Mouse (Mus musculus) ES-E14 (cell line): ENCODE results near the gene Wdr83. TPM values are rescaled to one million over a fixed set of nuclear protein-coding genes. Genes with fewer than 3 reads are reported as not detected.

ENCODE experiments used
- DNase-seq: peaks from one replicate; pipeline ENCODE4 v3.0.0-alpha.2; 2013; ENCODE audit warnings: low read depth, low spot score
- H3K27ac ChIP-seq: 2 replicates; pipeline ENCODE4 v1.5.1; 2012; ENCODE audit warnings: low read depth, mild to moderate bottlenecking, low read length, moderate library complexity, mixed read lengths; ENCODE audit not compliant: poor library complexity, insufficient read depth, severe bottlenecking
- H3K36me3 ChIP-seq: 2 replicates; pipeline ENCODE4 v1.6.1; 2012; ENCODE audit warnings: mild to moderate bottlenecking, low read length, moderate library complexity, mixed read lengths; ENCODE audit not compliant: control insufficient read depth, poor library complexity, insufficient read depth, severe bottlenecking
- H3K4me1 ChIP-seq, 2 experiments: fragments of 150-350 bp in 1 of 2; sonication (generic) in 1 of 2; 2 replicates each; pipeline ENCODE4 v1.6.1; 2012; ENCODE audit warnings: low read length in 2 of 2, mild to moderate bottlenecking in 1 of 2, mixed read lengths in 1 of 2; ENCODE audit not compliant: control insufficient read depth in 2 of 2, insufficient read depth in 2 of 2, poor library complexity in 1 of 2
- H3K4me3 ChIP-seq, 2 experiments: fragments of 150-350 bp in 1 of 2; sonication (generic) in 1 of 2; 2 replicates each; pipeline ENCODE4 v1.5.1; 2012; ENCODE audit warnings: low read length in 2 of 2, low read depth in 1 of 2, mild to moderate bottlenecking in 1 of 2, mixed read lengths in 1 of 2; ENCODE audit not compliant: insufficient read depth in 1 of 2, poor library complexity in 1 of 2, severe bottlenecking in 1 of 2
- H3K9ac ChIP-seq: 2 replicates; pipeline ENCODE4 v1.6.1; 2012; ENCODE audit warnings: low read depth, mild to moderate bottlenecking, low read length, mixed read lengths; ENCODE audit not compliant: poor library complexity, insufficient read depth, severe bottlenecking
- H3K9me3 ChIP-seq: fragments of 150-350 bp; sonication (generic); 2 replicates; pipeline ENCODE4 v1.6.1; 2012; ENCODE audit warnings: low read depth, mild to moderate bottlenecking, low read length; ENCODE audit not compliant: control insufficient read depth, insufficient read depth
- CHD2 ChIP-seq: IDR thresholded peaks from 2 replicates; pipeline ENCODE4 v1.6.1; 2014; ENCODE audit warnings: mild to moderate bottlenecking, low read depth, low read length, inconsistent platforms
- HCFC1 ChIP-seq: IDR thresholded peaks from 2 replicates; pipeline ENCODE4 v1.6.1; 2012; ENCODE audit warnings: low read length, inconsistent platforms, borderline replicate concordance; ENCODE audit not compliant: insufficient read depth
- MAFK ChIP-seq: IDR thresholded peaks from 2 replicates; pipeline ENCODE4 v1.6.1; 2014; ENCODE audit warnings: mild to moderate bottlenecking, low read depth, low read length, inconsistent platforms; ENCODE audit not compliant: insufficient read depth
- ZC3H11A ChIP-seq: IDR thresholded peaks from 2 replicates; pipeline ENCODE4 v1.6.1; 2012; ENCODE audit warnings: low read depth, mild to moderate bottlenecking, inconsistent platforms, low read length, borderline replicate concordance
- ZNF384 ChIP-seq: IDR thresholded peaks from 2 replicates; pipeline ENCODE4 v1.6.1; 2012; ENCODE audit warnings: low read depth, low read length, inconsistent platforms
- in situ Hi-C, 2 experiments: fragments of 600-800 bp; cut with MboI; formaldehyde crosslinking; loops; one replicate each; pipeline ENCODE4 v1.15.1; 2025; ENCODE audit warnings: low sequenced_read_pairs in 2 of 2, inconsistent platforms in 1 of 2; ENCODE audit not compliant: unreplicated experiment in 2 of 2
- total RNA-seq: library from RNA; depleted of rRNA; stranded (reverse); fragments of 300-350 nt; gene quantifications from 2 replicates; pipeline ENCODE4 v1.2.3, GENCODE M21; 2012

Gene Wdr83
- total RNA-seq, 1 experiment, result 26.4 TPM

DNA sequence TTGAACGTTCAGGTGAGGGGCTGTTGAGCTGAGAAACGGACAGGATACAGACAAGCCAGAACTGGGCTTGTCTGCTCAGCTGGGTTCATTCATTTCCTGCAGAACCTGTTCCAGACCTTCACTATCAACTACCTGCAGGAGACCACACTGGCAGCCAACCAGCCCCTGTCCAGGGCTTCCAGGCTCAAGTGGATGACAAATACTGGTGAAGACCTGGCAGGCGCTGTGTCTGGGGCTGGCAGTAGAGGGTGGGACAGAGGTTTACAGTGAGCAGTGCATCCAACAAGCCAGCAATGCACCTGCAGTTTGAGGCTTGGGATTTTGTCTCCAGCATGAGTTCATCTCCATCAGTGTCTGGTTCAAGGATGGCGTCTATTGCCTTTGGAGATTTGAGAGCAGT is 15.7 kb upstream of the Wdr83 start:
- Histone ChIP-seq H3K9ac (no peak overlapping the region), H3K9me3 (no peaks in the 10 kb centered on the region), H3K36me3 (peaks cover 15% of the 10 kb centered on the region; the same call in 1 of the 2 replicates), H3K27ac (no peak overlapping the region), H3K4me3 (no peak overlapping the region), H3K4me1 (peaks cover 0 to 4% of the 10 kb centered on the region in 2 experiments; a peak in 1 of 4 replicates)
- in situ Hi-C loops, result no loop called here
- DNase-seq, result no peak
- no peak for TF ChIP-seq ZNF384
- no peak for TF ChIP-seq MAFK
- no peak for TF ChIP-seq HCFC1
- no peak for TF ChIP-seq ZC3H11A
- TF ChIP-seq CHD2, result no peak

- H3K4me3 ChIP-seq, result 0 out of 4 replicates have a peak overlapping the region, but pooled peaks of 1 of the 2 experiments have one; percentile 5
Measured at GRCm38 (mm10) chr8:85096196-85096595, 15.1 kb upstream of the Wdr83 start.

GRCm38 (mm10) chr8:85095566-85095965 is 14.5 kb upstream of the Wdr83 start:
- Histone ChIP-seq H3K4me1 (peaks cover 0 to 12% of the 10 kb centered on the region in 2 experiments; a peak in 1 of 4 replicates), H3K9me3 (no peaks in the 10 kb centered on the region), H3K9ac (no peak overlapping the region), H3K4me3 (no peak overlapping the region), H3K27ac (no peak overlapping the region; the same call in 1 of the 2 replicates), H3K36me3 (peaks cover 15% of the 10 kb centered on the region; the same call in 1 of the 2 replicates)
- DNase-seq, result no peak
- in situ Hi-C loops, result no loop called here
- TF ChIP-seq ZC3H11A, result no peak
- no peak for TF ChIP-seq HCFC1
- no peak for TF ChIP-seq CHD2
- no peak for TF ChIP-seq MAFK
- no peak for TF ChIP-seq ZNF384

More at GRCm38 (mm10) chr8:85096196-85096595, 15.1 kb upstream of the Wdr83 start:
- TF ChIP-seq ZNF384 (no peak), ZC3H11A (no peak), HCFC1 (no peak), CHD2 (no peak), MAFK (no peak)
- H3K9me3 ChIP-seq, result no peaks in the 10 kb centered on the region
- in situ Hi-C loops, result no loop called here
- peaks cover 0 to 8% of the 10 kb centered on the region in 2 experiments; a peak in 1 of 4 replicates for H3K4me1 ChIP-seq
- no peak overlapping the region for H3K9ac ChIP-seq
- H3K36me3 ChIP-seq, result peaks cover 15% of the 10 kb centered on the region; the same call in 1 of the 2 replicates
- H3K27ac ChIP-seq, result no peak overlapping the region
- no peak for DNase-seq

- Histone ChIP-seq H3K27ac (no peak overlapping the region), H3K4me1 (peaks cover 0 to 12% of the 10 kb centered on the region in 2 experiments; a peak in 1 of 4 replicates), H3K4me3 (no peak overlapping the region), H3K36me3 (peaks cover 15% of the 10 kb centered on the region; the same call in 1 of the 2 replicates), H3K9me3 (no peaks in the 10 kb centered on the region), H3K9ac (no peak overlapping the region)
- TF ChIP-seq CHD2 (no peak), MAFK (no peak), ZC3H11A (no peak), ZNF384 (no peak), HCFC1 (no peak)
- in situ Hi-C loops, result no loop called here
- no peak for DNase-seq
Measured at GRCm38 (mm10) chr8:85095051-85095450, 13.9 kb upstream of the Wdr83 start.
